Mouse (Mus musculus) heart, postnatal 0 days (tissue): Measurements from ENCODE around the gene Ccni. TPM values are rescaled to one million over a fixed set of nuclear protein-coding genes. Genes with fewer than 3 reads are reported as not detected.

Experiments used
- ATAC-seq: fragments of 200-750 bp; cut with Nextera tagmentation; 2 replicates; pipeline ENCODE4 v1.8.0; 2017; ENCODE audit warnings: low read depth, moderate number of reproducible peaks, moderate library complexity; ENCODE audit not compliant: insufficient read depth
- DNase-seq: peaks from one replicate; pipeline ENCODE4 v3.0.0-alpha.2; 2016; ENCODE audit warnings: low spot score
- H3K27ac ChIP-seq: fragments of 300-500 bp; sonication (generic); 2 replicates; pipeline ENCODE4 v1.5.1; 2014; ENCODE audit warnings: low read depth, mild to moderate bottlenecking
- H3K27me3 ChIP-seq: fragments of 300-500 bp; sonication (generic); 2 replicates; pipeline ENCODE4 v1.6.1; 2014; ENCODE audit warnings: low read length, mixed read lengths; ENCODE audit not compliant: control insufficient read depth, insufficient read depth
- H3K36me3 ChIP-seq: fragments of 300-500 bp; sonication (generic); replicated peaks from 2 replicates; pipeline ENCODE4 v1.6.1; 2014; ENCODE audit warnings: low read length, mixed read lengths; ENCODE audit not compliant: control insufficient read depth, insufficient read depth
- H3K4me1 ChIP-seq: fragments of 300-500 bp; sonication (generic); 2 replicates; pipeline ENCODE4 v1.6.1; 2014; ENCODE audit warnings: antibody characterized with exemption; ENCODE audit not compliant: control insufficient read depth, insufficient read depth
- H3K4me2 ChIP-seq: fragments of 300-500 bp; sonication (generic); 2 replicates; pipeline ENCODE4 v1.6.1; 2014; ENCODE audit warnings: low read depth, mild to moderate bottlenecking, low read length, moderate library complexity
- H3K4me3 ChIP-seq: fragments of 300-500 bp; sonication (generic); 2 replicates; pipeline ENCODE4 v1.5.1; 2014; ENCODE audit warnings: low read depth, low read length
- H3K9ac ChIP-seq: fragments of 300-500 bp; sonication (generic); replicated peaks from 2 replicates; pipeline ENCODE4 v1.6.1; 2014; ENCODE audit warnings: low read depth, low read length, mixed read lengths
- H3K9me3 ChIP-seq: fragments of 300-500 bp; sonication (generic); replicated peaks from 2 replicates; pipeline ENCODE4 v1.6.1; 2016; ENCODE audit warnings: low read length; ENCODE audit not compliant: control insufficient read depth
- CTCF ChIP-seq: IDR thresholded peaks from 2 replicates; pipeline ENCODE4 v1.5.1; 2016; ENCODE audit warnings: antibody characterized with exemption, control low read depth, low read depth
- EP300 ChIP-seq: IDR thresholded peaks from 2 replicates; pipeline ENCODE4 v1.6.1; 2016; ENCODE audit warnings: antibody characterized with exemption, low read depth
- WGBS: fragments of 180-500 bp; shearing (Covaris S2); extraction: QIAGEN DNeasy Blood & Tissue Kit; methylation state at CpG from one replicate; pipeline ENCODE4 v1.1.7; 2014; 5-methylcytosine and 5-hydroxymethylcytosine counted together
- polyA plus RNA-seq: library from polyadenylated mRNA; unstranded; fragments of >200 nt; fragmentation: Nextera tagmentation; extraction: Ambion mirVana; gene quantifications from 2 replicates; pipeline ENCODE4 v1.2.1, GENCODE M21; 2015
- total RNA-seq: library from RNA; depleted of rRNA; stranded (reverse); fragments of >200 nt; gene quantifications from 2 replicates; pipeline ENCODE4 v1.2.3, GENCODE M21; 2014; ENCODE audit warnings: low replicate concordance; rRNA removed

The Ccni gene
- total RNA-seq (203 and 210 TPM in 2 replicates), polyA plus RNA-seq (87.2 and 87.5 TPM in 2 replicates)

DNA sequence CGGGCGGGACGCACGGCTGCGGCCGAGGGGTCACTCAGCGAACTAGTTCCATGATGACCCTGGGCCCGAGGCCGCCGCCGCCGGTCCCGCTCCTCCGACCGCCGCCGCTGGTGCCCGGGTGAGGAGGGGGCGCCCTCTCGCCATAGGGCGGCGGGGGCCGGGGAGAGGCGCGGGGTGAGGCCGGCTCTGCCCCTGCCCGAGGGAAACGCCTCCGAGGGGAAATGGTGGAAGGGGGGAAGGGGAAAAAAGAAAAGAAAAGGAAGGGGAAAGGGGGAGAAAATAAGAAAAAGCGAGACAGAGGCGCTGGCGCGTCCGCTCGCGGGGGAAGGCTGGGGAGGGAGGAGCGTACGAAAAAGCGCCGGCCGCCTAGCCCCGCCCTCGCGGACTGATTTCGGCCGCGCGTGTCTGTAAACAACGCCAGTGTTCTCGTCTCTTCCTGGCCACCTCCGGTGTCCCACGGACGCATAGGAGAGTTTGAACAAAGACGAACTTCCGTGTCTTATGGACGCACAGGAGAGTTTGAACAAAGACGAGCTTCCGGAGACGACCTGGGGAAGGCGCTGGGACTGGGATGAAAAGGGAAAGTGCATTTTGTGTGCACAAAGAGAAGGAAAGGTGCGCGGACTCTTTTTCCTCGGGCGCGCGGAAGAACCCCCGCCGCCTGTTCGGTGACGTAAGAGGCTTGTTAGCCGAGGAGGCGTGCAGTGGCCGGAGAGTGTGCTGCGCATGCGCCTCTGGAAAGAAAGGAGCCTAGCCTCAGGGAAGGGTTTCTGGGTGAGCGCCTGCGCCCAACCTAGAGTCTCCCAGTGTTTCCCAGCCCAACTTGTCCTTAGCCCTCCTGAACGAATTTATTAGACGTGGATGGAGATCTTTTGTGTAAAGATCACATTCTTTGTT, at the start of gene Ccni, which contains the start of gene 2010109A12Rik:
Ccni (minus strand) TSS at position 387 of the 897 bp plus-strand sequence.
2010109A12Rik (plus strand) TSS at position 410 of the 897 bp plus-strand sequence.
- peak within 1 kb of the TSS; percentile 91 for H3K9ac ChIP-seq
- peak within 1 kb of the TSS; percentile 90 for H3K27ac ChIP-seq
- peaks cover 7% of the 10 kb centered on the region for H3K36me3 ChIP-seq
- H3K4me3 ChIP-seq, result peak within 1 kb of the TSS; percentile 98
- peak within 1 kb of the TSS; percentile 81 for H3K4me2 ChIP-seq
- DNase-seq (peak; percentile 96), ATAC-seq (peak; percentile 96)
- TF ChIP-seq CTCF (no peak), EP300 (0 out of 2 replicates have a peak, but pooled peaks have one; percentile 36)
- no peaks in the 10 kb centered on the region for H3K27me3 ChIP-seq
- H3K4me1 ChIP-seq, result peaks cover 4% of the 10 kb centered on the region; the same call in 1 of the 2 replicates
- WGBS, result under 1% methylated on average over 78 of the region's 79 CpGs
- no peaks in the 10 kb centered on the region for H3K9me3 ChIP-seq

- no peak overlapping the region for H3K4me3 ChIP-seq
- no peak for DNase-seq
- no peaks in the 10 kb centered on the region for H3K4me1 ChIP-seq
- H3K4me2 ChIP-seq, result no peak overlapping the region
- ATAC-seq, result no peak
- no peaks in the 10 kb centered on the region for H3K36me3 ChIP-seq
- H3K9me3 ChIP-seq, result no peaks in the 10 kb centered on the region
- no peaks in the 10 kb centered on the region for H3K27me3 ChIP-seq
- TF ChIP-seq EP300, result no peak
- no peak for TF ChIP-seq CTCF
- H3K27ac ChIP-seq, result no peak overlapping the region
- no peak overlapping the region for H3K9ac ChIP-seq
- WGBS, result 80% methylated on average over 5 of the region's 5 CpGs
These were observed 49.5 kb upstream of the Ccni start for GRCm38 (mm10) chr5:93255759-93256265.

DNA sequence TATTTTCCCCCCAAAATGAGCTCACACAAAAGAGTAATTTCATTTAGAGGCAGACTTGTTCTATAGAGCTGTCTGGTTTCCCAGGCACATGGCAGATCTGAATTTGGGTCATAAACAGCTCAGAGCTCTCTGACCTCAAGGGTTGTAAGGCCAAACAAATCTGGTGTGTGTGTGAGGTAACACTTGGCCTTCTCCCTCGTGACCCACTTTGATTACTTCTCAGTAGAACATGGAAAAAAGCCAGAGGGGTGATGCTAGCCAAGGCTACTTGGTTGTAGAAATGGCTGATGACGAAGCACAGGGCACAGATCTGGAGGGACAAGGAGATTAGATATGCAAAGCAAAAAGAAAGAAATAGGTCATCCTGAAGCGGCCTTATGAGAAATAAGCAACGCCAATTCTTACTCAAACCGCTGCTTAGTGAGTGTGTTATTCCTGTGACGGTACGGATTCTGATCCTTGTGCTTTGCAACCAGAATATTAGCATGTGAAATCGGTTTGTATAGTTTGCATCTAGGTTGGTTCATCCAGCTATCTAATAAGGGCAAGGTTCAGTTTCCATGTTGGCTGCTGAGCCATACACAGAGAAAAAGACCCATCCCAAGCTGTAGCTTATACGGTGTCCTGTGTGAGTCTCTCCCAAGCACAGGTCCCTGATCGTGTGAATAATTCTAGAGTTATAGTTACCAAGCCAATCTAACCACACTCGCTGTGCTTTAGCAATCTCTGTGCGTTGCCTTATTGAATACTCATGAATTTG, 44.9 kb upstream of the Ccni start:
- no peak for DNase-seq
- no peak for ATAC-seq

DNA sequence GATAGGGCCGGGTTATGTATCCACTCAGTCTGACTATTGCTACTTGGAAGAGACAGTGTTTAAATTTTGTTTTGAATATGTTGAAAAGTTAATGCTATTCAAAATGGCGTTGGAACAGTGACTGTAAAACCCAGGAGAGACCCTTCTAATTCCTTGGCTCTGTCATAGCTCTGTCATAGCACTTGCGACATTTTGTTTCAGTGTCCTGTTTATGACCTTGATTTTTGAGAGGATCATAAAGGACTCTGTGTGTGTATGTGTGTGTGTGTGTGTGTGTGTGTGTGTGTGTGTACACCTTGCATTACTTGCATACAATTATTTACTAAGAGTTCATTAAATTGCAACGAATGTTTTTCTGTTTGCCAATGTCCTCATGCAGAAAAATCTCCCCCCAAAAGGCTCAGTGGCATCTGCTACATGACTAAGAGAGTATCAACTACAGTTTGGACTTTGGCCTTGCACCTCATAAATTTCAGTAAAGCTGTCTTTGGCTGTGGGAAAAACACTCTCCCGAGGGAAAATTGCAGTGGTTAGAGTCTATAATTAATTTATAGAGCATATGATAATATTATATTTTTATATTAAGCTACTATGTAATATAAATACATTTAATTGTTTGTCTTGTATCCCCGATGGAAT, 43.8 kb upstream of the Ccni start:
- ATAC-seq (no peak), DNase-seq (no peak)
- Histone ChIP-seq H3K4me3 (no peak overlapping the region), H3K4me1 (no peaks in the 10 kb centered on the region), H3K36me3 (no peaks in the 10 kb centered on the region), H3K9me3 (no peaks in the 10 kb centered on the region), H3K9ac (no peak overlapping the region), H3K27me3 (no peaks in the 10 kb centered on the region), H3K27ac (no peak overlapping the region), H3K4me2 (no peak overlapping the region)
- WGBS, result 72% methylated on average over 6 of the region's 6 CpGs
- no peak for TF ChIP-seq EP300
- no peak for TF ChIP-seq CTCF

More for the DNA sequence above, 44.9 kb upstream of the Ccni start:
- WGBS, result 62% methylated on average over 12 of the region's 12 CpGs
- Histone ChIP-seq H3K27me3 (no peaks in the 10 kb centered on the region), H3K27ac (no peak overlapping the region), H3K4me3 (no peak overlapping the region), H3K9ac (no peak overlapping the region), H3K36me3 (no peaks in the 10 kb centered on the region), H3K9me3 (no peaks in the 10 kb centered on the region), H3K4me2 (no peak overlapping the region), H3K4me1 (no peaks in the 10 kb centered on the region)
- TF ChIP-seq EP300 (no peak), CTCF (no peak)

DNA sequence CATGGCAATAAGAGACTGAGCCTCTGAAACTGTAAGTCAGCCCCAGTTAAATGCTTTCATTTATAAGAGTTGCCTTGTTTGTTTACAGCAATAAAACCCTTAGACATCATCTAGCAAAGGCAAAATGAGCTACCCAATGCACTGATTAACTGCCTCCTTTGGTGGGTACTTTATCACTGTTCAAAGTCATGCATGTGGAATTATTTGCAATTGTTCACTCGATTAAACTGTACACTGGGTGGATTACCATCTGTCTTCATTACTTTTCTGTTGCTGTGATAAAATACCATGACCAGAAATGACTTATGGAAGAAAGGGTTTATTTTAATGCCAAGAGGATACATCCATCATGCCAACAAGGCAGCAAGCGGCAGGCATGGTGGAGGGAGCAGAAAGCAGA, 39.0 kb upstream of the Ccni start:
- Histone ChIP-seq H3K27ac (no peak overlapping the region), H3K4me1 (no peaks in the 10 kb centered on the region), H3K36me3 (no peaks in the 10 kb centered on the region), H3K9ac (no peak overlapping the region), H3K4me3 (no peak overlapping the region), H3K27me3 (no peaks in the 10 kb centered on the region), H3K9me3 (0 out of 2 replicates have a peak, but pooled peaks cover 6% of the 10 kb centered on the region), H3K4me2 (no peak overlapping the region)
- no peak for TF ChIP-seq EP300
- no peak for TF ChIP-seq CTCF
- no peak for ATAC-seq
- WGBS, result 70% methylated on average over 2 of the region's 2 CpGs
- no peak for DNase-seq
